Mouse (Mus musculus) thymus, adult 2 months (tissue): ENCODE results near the gene Nras.

Source experiments
- CTCF ChIP-seq: fragments of 200-500 bp; IDR thresholded peaks from 2 replicates; pipeline ENCODE4 v1.5.1; 2012; ENCODE audit warnings: mild to moderate bottlenecking, control low read depth, low read length, moderate library complexity, borderline replicate concordance; ENCODE audit not compliant: control insufficient read depth, poor library complexity, insufficient read depth; ENCODE audit errors: extremely low read depth
- POLR2A ChIP-seq: fragments of 200-500 bp; IDR thresholded peaks from 2 replicates; pipeline ENCODE4 v1.6.1; 2012; ENCODE audit warnings: mild to moderate bottlenecking, low read length, control low read depth, moderate library complexity; ENCODE audit not compliant: control insufficient read depth, poor library complexity, insufficient read depth; ENCODE audit errors: extremely low read depth

DNA sequence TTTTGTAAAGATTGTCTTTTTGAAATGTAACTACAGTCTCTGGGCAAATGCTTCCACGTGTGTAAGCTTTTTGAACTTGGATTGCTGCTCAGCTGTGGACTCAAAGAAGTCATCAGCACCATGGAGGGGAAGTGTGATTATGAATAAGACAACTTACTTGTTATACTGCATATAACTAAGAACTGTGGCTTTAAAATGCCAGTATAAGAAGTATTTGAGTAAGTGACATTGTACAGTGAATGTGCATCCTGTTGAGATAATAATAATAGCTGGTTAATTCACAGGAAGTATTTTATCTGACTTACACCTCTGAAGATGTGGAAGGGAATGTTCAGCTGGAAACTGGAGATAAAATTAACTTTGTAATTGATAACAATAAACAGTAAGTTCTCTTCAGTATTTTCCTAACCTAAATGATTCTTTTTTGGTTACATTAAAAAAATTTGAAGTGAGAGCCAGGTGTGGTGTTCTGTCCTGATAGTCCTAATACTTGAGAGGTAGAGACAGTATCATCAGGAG is 17.2 kb upstream of the Nras start:
- TF ChIP-seq CTCF (no peak), POLR2A (no peak)
